Mouse (Mus musculus): Measurements from ENCODE around the gene Slc1a7.

DNA sequence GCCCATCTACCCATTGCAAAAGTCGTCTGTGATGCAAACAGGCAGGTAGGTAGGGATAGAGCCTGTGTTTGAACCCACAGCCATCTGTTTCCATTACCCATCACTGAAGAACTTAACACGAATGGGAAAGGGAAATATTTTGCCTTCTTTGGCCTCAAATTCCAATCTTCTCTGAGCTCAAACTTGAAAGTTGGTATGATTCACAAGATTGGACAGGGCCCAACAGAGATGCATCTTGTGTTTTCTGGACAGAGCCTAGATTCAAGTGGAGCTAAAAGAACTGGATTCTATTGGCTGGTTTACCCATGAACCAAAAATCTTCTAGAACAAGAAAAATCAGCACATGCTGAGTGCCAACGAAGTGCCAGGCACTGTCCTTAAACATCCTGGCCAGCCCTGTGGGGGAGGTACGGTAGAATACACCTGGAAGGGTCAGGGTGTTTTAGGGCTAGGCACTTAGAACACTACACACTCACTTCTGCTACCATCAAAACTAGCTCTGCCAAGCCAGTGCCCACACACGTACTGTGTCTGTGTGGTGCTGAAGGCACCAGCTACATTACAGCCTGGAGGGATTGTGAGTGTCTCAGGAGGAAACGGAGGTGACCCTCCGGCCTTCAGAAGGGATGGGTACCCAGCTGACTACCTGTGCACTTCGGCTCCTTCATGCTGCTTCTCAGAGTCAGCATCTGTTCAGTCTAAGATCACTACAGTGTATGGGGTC, 65.1 kb downstream of the Slc1a7 start:
- TF ChIP-seq CTCF (IDR thresholded peaks at IDR 0.05; ENCODE audit: low read depth) (no peak), EP300 (optimal IDR thresholded peaks at IDR 0.05) (no peak)
